Mouse (Mus musculus): ENCODE measurements around the gene Syvn1.

Syvn1 gene

GRCm38 (mm10) chr19:6046294-6047153 is at the start of gene Syvn1:
Gene Syvn1, plus strand, starts transcription at chr19:6046576.
- peak; percentile 98 for DNase-seq (ENCODE audit: low read depth, low spot score)

- no peak for DNase-seq (ENCODE audit: low read depth, low spot score)
Observed at GRCm38 (mm10) chr19:5998180-5998579, 48.2 kb upstream of the Syvn1 start.

- no peak for DNase-seq (ENCODE audit: low read depth, low spot score)
Observed at GRCm38 (mm10) chr19:5999969-6000368, 46.4 kb upstream of the Syvn1 start.

- DNase-seq (ENCODE audit: low read depth, low spot score): peak; percentile 26
Observed at GRCm38 (mm10) chr19:6005541-6005940, 40.8 kb upstream of the Syvn1 start.

GRCm38 (mm10) chr19:6007013-6007412 is 39.4 kb upstream of the Syvn1 start:
- no peak for DNase-seq (ENCODE audit: low read depth, low spot score)

- no peak for DNase-seq (ENCODE audit: low read depth, low spot score)
Observed at GRCm38 (mm10) chr19:6009137-6009536, 37.2 kb upstream of the Syvn1 start.

GRCm38 (mm10) chr19:6013691-6014090 is 32.7 kb upstream of the Syvn1 start:
- DNase-seq (ENCODE audit: low read depth, low spot score): no peak

- DNase-seq (ENCODE audit: low read depth, low spot score): peak; percentile 83
Observed at GRCm38 (mm10) chr19:6014991-6015510, 31.3 kb upstream of the Syvn1 start.

GRCm38 (mm10) chr19:6015511-6016315 is 30.7 kb upstream of the Syvn1 start, which contains the start of gene Capn1:
Gene Capn1, minus strand, starts transcription at chr19:6015897.
- peak; percentile 76 for DNase-seq (ENCODE audit: low read depth, low spot score)

GRCm38 (mm10) chr19:6016532-6016931 is 29.8 kb upstream of the Syvn1 start:
- DNase-seq (ENCODE audit: low read depth, low spot score): peak; percentile 59

- DNase-seq (ENCODE audit: low read depth, low spot score): peak; percentile 95
Observed at GRCm38 (mm10) chr19:6018142-6019089, 28.0 kb upstream of the Syvn1 start.

GRCm38 (mm10) chr19:6020276-6020675 is 26.1 kb upstream of the Syvn1 start:
- DNase-seq (ENCODE audit: low read depth, low spot score): no peak

- no peak for DNase-seq (ENCODE audit: low read depth, low spot score)
Observed at GRCm38 (mm10) chr19:6023059-6023458, 23.3 kb upstream of the Syvn1 start.

GRCm38 (mm10) chr19:6023930-6024329 is 22.4 kb upstream of the Syvn1 start:
- no peak for DNase-seq (ENCODE audit: low read depth, low spot score)

- no peak for DNase-seq (ENCODE audit: low read depth, low spot score)
Observed at GRCm38 (mm10) chr19:6028991-6029390, 17.4 kb upstream of the Syvn1 start.

GRCm38 (mm10) chr19:6029426-6029825 is 16.9 kb upstream of the Syvn1 start:
- no peak for DNase-seq (ENCODE audit: low read depth, low spot score)

- no peak for DNase-seq (ENCODE audit: low read depth, low spot score)
Observed at GRCm38 (mm10) chr19:6030520-6031280, 15.7 kb upstream of the Syvn1 start.

GRCm38 (mm10) chr19:6035966-6036585 is 10.3 kb upstream of the Syvn1 start:
- DNase-seq (ENCODE audit: low read depth, low spot score): no peak

- DNase-seq (ENCODE audit: low read depth, low spot score): no peak
Observed at GRCm38 (mm10) chr19:6037695-6038094, 8.7 kb upstream of the Syvn1 start.

- DNase-seq (ENCODE audit: low read depth, low spot score): peak; percentile 28
Observed at GRCm38 (mm10) chr19:6038326-6038725, 8.1 kb upstream of the Syvn1 start.

All from brain, adult 2 months (tissue).